Mouse (Mus musculus) kidney, adult 2 months (tissue): ENCODE results near the gene Acbd4. TPM values are rescaled to one million over a fixed set of nuclear protein-coding genes. Genes with fewer than 3 reads are reported as not detected.

Source experiments
- DNase-seq: peaks from one replicate; pipeline ENCODE4 v3.0.0; 2021
- H3K27ac ChIP-seq: fragments of 200-500 bp; 2 replicates; pipeline ENCODE4 v1.5.1; 2012; ENCODE audit warnings: low read depth, low read length, control low read depth, inconsistent platforms; ENCODE audit not compliant: insufficient read depth
- H3K27me3 ChIP-seq: fragments of 200-500 bp; replicated peaks from 2 replicates; pipeline ENCODE4 v1.6.1; 2012; ENCODE audit warnings: mild to moderate bottlenecking, moderate library complexity, low read length, inconsistent platforms; ENCODE audit not compliant: control insufficient read depth, insufficient read depth
- H3K36me3 ChIP-seq: fragments of 200-500 bp; 2 replicates; pipeline ENCODE4 v1.6.1; 2012; ENCODE audit warnings: mild to moderate bottlenecking, moderate library complexity, low read length, inconsistent platforms; ENCODE audit not compliant: control insufficient read depth, insufficient read depth
- H3K4me1 ChIP-seq: fragments of 200-500 bp; 2 replicates; pipeline ENCODE4 v1.6.1; 2011; ENCODE audit warnings: low read length; ENCODE audit not compliant: control insufficient read depth, insufficient read depth
- H3K4me3 ChIP-seq: fragments of 200-500 bp; 2 replicates; pipeline ENCODE4 v1.5.1; 2011; ENCODE audit warnings: mild to moderate bottlenecking, low read depth, low read length, control low read depth; ENCODE audit not compliant: insufficient read depth
- CTCF ChIP-seq: fragments of 200-500 bp; conservative IDR thresholded peaks from 2 replicates; pipeline ENCODE4 v1.5.1; 2011; ENCODE audit warnings: low read depth, mild to moderate bottlenecking, control low read depth, low read length, moderate library complexity, mixed read lengths; ENCODE audit not compliant: insufficient read depth, insufficient read length
- POLR2A ChIP-seq: fragments of 200-500 bp; IDR thresholded peaks from one replicate; pipeline ENCODE4 v1.6.1; 2011; ENCODE audit warnings: low read depth, low read length, control low read depth
- WGBS: fragments of 180-500 bp; shearing (Covaris S2); methylation state at CpG from one replicate; pipeline ENCODE4 v1.1.7; 2018; 5-methylcytosine and 5-hydroxymethylcytosine counted together
- polyA plus RNA-seq: library from polyadenylated mRNA; depleted of rRNA; stranded (reverse); fragments of >200 nt; gene quantifications from 2 replicates; pipeline ENCODE4 v1.2.3, GENCODE M21; 2012; rRNA removed

Acbd4 gene
- 119 and 130 TPM in 2 replicates for polyA plus RNA-seq

DNA sequence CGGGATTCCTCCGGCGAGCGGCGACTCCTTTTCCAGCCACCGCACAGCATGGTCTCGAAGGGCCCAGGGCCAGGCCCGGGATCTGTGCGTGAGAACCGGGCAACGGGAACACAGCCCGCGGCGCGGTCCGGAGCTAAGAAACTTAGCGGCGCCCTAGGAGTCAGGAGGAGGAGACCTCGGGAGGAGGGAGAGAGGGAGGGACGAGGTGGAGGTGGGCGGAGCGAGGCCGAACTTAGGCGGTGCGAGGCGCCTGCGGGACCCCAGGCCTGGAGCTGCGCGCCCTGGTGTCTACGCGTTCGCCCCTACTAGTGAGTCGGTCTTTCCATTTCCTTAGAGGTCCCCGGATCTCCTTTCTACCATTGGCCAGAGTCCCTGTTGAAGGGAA, at the start of gene Acbd4, which contains the start of gene Plcd3:
Gene Acbd4, plus strand, starts transcription at position 202 of the 385 bp plus-strand sequence.
Gene Plcd3, minus strand, starts transcription at position 178 of the 385 bp plus-strand sequence.
- peak; percentile 92 for DNase-seq
- 1% methylated on average over 34 of the region's 34 CpGs for WGBS
- Histone ChIP-seq H3K36me3 (no peaks in the 10 kb centered on the region; the same call in 1 of the 2 replicates), H3K27me3 (no peaks in the 10 kb centered on the region), H3K4me3 (peak within 1 kb of the TSS; percentile 50), H3K27ac (peak within 1 kb of the TSS; percentile 76), H3K4me1 (peaks cover 16% of the 10 kb centered on the region)
- TF ChIP-seq CTCF, result no peak
- peak; percentile 76 for TF ChIP-seq POLR2A

DNA sequence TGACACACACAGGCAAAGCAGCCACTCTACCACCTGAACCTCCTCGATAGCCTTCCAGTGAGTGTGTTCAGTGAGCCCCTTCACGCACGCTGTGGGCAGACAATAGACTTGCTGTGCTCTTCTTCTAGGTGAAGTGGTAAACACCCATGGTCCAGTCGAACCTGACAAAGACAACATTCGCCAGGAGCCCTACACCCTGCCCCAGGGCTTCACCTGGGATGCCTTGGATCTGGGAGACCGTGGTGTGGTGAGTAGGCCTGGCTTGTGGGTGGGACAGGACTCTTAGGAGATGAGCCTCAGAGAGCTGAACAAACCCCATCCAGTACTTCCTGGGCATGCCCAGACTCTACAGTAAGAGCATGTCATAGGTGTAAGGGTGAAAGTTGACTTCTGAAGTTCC, 49.4 kb upstream of the Acbd4 start:
- Histone ChIP-seq H3K36me3 (peaks cover 2% of the 10 kb centered on the region), H3K4me1 (no peaks in the 10 kb centered on the region), H3K27me3 (no peaks in the 10 kb centered on the region), H3K4me3 (no peak overlapping the region), H3K27ac (no peak overlapping the region)
- WGBS, result 88% methylated on average over 6 of the region's 6 CpGs
- no peak for DNase-seq
- no peak for TF ChIP-seq POLR2A
- no peak for TF ChIP-seq CTCF

DNA sequence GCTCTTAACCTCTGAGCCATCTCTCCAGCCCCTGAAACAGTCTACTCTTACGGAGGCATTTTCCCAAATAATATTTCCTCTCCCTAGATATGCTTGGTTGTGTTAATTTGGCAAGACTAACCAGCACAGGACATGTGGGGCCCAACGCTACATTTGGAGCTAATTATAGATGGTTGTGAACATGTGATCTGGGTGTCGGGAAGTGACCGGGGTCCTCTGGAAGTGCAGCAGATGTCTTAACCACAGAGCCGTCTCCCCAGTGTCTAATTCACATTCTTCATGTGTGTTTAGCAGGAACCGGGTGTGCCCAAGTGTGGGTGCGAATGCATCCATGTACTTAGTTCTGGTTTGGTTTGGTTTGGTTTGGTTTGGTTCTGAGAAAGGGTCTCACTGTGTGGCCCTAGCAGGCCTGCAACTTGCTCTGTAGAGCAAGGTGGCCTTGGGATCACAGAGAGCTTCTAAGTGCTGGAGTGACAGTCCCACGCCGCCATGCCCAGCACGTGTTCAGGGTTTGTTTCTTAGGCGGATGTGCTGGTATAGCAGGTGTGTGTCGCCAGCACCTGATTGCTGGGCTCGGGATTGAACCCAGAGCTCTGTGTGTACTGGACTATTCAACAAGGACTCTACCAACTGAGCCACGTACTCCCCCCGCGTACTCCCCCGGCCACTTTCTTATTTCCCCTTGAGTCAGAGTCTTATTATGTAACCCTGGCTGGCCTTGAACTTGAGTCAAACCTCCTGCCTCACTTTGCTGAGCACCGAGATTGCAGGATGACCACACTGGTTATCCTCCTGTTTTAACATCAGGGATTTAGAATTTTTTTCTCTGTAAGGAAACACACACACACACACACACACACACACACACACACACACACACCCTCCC, 48.0 kb upstream of the Acbd4 start:
- TF ChIP-seq POLR2A (no peak), CTCF (no peak)
- H3K36me3 ChIP-seq, result peaks cover 5% of the 10 kb centered on the region
- H3K4me1 ChIP-seq, result no peaks in the 10 kb centered on the region
- H3K27ac ChIP-seq, result no peak overlapping the region
- no peaks in the 10 kb centered on the region for H3K27me3 ChIP-seq
- H3K4me3 ChIP-seq, result no peak overlapping the region
- 82% methylated on average over 18 of the region's 18 CpGs for WGBS
- DNase-seq, result no peak

DNA sequence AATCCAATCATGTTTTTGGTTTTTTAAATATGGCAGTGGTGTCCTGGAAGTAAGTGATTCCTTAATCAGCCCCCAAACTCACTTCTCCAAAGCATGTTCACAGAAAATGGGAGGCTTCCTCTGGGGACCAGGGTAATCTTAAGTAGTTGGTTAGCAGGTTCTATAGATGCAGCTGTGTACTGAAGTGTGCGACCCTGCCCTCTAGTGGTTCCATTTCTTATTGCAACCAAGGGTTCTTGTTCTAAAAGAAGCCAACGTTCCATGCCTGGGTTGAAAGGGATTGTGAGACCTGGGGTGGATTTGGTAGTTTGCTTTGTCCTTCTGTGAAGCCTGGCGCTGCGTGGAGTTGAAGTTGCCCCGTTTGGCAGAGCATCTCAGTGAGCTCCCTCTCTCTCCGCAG, 46.7 kb upstream of the Acbd4 start:
- DNase-seq, result peak; percentile 75
- H3K36me3 ChIP-seq, result peaks cover 7% of the 10 kb centered on the region

DNA sequence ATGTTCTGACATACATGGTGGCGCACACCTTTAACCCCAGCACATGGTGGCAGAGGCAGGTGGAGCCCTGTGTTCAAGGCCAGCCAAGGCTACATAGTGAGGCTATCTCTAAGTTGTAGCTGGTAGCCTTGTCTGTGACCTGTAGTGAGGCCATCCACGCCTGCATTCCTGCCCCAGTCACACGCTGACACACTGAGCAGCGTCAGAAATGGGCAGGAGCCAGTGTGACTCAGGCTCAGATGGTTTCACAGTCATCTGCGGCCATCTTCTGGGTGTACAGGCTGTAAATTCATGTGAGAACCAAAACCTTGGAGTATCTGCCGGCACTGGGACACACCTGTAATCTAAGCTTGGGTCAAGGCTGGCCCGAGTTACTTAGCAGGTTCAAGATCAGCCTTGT, 44.8 kb upstream of the Acbd4 start:
- TF ChIP-seq POLR2A (no peak), CTCF (no peak)
- no peak overlapping the region for H3K27ac ChIP-seq
- no peaks in the 10 kb centered on the region for H3K27me3 ChIP-seq
- H3K4me1 ChIP-seq, result no peaks in the 10 kb centered on the region
- H3K4me3 ChIP-seq, result no peak overlapping the region
- WGBS, result 97% methylated on average over 7 of the region's 7 CpGs
- H3K36me3 ChIP-seq, result peaks cover 10% of the 10 kb centered on the region
- DNase-seq, result no peak

More for the DNA sequence above, 46.7 kb upstream of the Acbd4 start:
- no peak overlapping the region for H3K27ac ChIP-seq
- no peak overlapping the region for H3K4me3 ChIP-seq
- no peaks in the 10 kb centered on the region for H3K27me3 ChIP-seq
- WGBS, result 46% methylated on average over 6 of the region's 6 CpGs
- H3K4me1 ChIP-seq, result no peaks in the 10 kb centered on the region
- TF ChIP-seq CTCF (peak; percentile 54), POLR2A (no peak)

DNA sequence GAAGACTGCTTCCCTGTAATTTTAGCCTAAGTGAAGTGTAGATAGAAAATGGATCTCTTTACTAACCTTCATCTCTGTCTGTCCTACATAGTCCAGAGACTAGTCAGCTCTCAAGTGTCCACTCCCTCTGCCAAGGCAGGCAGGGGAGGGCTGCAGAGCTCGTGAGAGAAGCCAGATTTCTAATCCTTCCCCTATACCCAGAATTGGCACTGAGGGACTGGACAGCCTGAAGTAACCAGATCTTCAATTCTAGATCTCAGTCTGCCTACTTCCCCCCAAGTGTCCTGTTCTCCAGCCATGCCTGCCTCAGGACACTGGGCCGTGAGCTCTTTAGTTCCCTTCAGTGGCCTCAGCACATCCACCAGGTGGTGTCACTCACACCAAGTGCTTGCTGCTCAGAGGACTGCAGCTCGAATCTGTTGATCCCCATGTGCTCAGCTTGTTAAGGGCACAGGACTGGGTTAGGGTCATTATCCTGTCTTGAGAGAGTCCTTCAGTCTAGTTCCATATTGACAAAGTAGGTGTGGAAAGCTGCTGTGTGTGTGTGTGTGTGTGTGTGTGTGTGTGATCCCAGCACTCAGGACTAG, 42.9 kb upstream of the Acbd4 start:
- Histone ChIP-seq H3K36me3 (peaks cover 12% of the 10 kb centered on the region), H3K4me1 (no peaks in the 10 kb centered on the region), H3K27ac (no peak overlapping the region), H3K4me3 (no peak overlapping the region), H3K27me3 (no peaks in the 10 kb centered on the region)
- DNase-seq, result no peak
- TF ChIP-seq CTCF (no peak), POLR2A (no peak)
- 62% methylated on average over 3 of the region's 3 CpGs for WGBS

DNA sequence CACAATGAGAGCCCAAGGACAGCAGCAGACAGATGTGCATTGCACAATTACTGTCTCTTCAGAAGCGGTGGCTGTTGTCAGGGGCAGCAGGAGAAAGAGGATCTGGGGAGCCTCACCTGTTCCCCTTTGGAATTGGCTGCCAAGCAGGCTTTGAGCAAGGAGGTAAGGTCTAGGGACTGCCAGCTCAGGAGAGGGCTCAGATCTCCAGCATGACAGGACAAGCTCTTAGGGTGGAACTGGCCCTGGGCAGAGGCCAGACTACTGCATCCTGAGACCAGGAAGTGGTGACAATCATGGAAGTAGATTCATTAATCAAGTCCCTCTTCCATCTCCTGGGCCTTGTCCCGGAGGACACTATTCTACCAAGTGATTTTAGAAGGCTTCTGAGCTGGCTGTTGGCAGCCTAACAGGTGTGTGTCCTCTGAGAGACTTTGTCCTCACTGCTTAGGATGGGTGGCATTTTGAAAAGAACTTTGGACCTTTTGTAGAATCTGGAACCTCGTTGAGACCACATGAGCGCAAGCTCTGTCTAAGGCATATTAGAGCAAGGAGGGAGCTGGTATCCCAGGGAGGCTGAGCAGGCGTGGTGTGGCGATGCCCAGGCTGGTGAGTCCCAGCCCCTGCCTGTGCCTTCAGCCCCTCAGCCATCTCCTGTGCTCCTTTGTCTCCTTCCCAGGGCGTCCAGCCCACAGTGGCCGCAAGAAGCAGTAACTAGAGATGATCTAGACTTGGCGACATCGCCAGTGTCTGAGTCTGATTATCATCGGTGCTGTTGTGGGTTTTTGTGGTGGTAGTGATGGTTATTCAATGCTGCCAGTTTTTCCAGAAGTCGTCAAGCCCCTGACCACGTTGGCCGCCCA, 35.1 kb upstream of the Acbd4 start:
- Histone ChIP-seq H3K4me3 (no peak overlapping the region), H3K27ac (no peak overlapping the region), H3K27me3 (no peaks in the 10 kb centered on the region), H3K36me3 (peaks cover 7% of the 10 kb centered on the region), H3K4me1 (no peaks in the 10 kb centered on the region)
- TF ChIP-seq POLR2A (no peak), CTCF (no peak)
- peak; percentile 63 for DNase-seq
- 84% methylated on average over 14 of the region's 14 CpGs for WGBS
